Mouse (Mus musculus) erythroblast, embryonic 14.5 days (primary cell): ENCODE measurements around the gene Ppp1r26. TPM values are rescaled to one million over a fixed set of nuclear protein-coding genes. Genes with fewer than 3 reads are reported as not detected.

Experiments used
- H3K27me3 ChIP-seq: 2 replicates; pipeline ENCODE4 v1.6.1; 2012; ENCODE audit warnings: inconsistent platforms; ENCODE audit not compliant: control insufficient read depth
- H3K36me3 ChIP-seq: 2 replicates; pipeline ENCODE4 v1.6.1; 2012; ENCODE audit warnings: mild to moderate bottlenecking, inconsistent platforms; ENCODE audit not compliant: control insufficient read depth
- H3K4me1 ChIP-seq: 2 replicates; pipeline ENCODE4 v1.6.1; 2012; ENCODE audit warnings: inconsistent platforms; ENCODE audit not compliant: control insufficient read depth
- H3K4me3 ChIP-seq: replicated peaks from 2 replicates; pipeline ENCODE3; 2012; ENCODE audit warnings: moderate library complexity, mild to moderate bottlenecking, inconsistent platforms
- H3K9me3 ChIP-seq: 2 replicates; pipeline ENCODE4 v1.6.1; 2012; ENCODE audit warnings: low read length, inconsistent platforms, mixed read lengths; ENCODE audit not compliant: control insufficient read depth
- GATA1 ChIP-seq: IDR thresholded peaks from 2 replicates; pipeline ENCODE4 v1.6.1; 2012; ENCODE audit warnings: low read length, inconsistent platforms, mixed read lengths
- TAL1 ChIP-seq: IDR thresholded peaks from 3 replicates; pipeline ENCODE4 v1.6.1; 2012; ENCODE audit warnings: low read length, inconsistent platforms, mixed read lengths
- polyA plus RNA-seq: library from polyadenylated mRNA; stranded (reverse); fragments of >175 nt; gene quantifications from 2 replicates; pipeline ENCODE4 v1.2.3, GENCODE M21; 2012

Gene Ppp1r26
- polyA plus RNA-seq, 1 experiment, result not detected

GRCm38 (mm10) chr2:28479208-28480204 lies 32.9 kb downstream of the Ppp1r26 start:
- TF ChIP-seq GATA1, result no peak
- TF ChIP-seq TAL1, result no peak
- Histone ChIP-seq H3K36me3 (no peaks in the 10 kb centered on the region), H3K4me1 (no peaks in the 10 kb centered on the region), H3K9me3 (no peaks in the 10 kb centered on the region), H3K27me3 (no peaks in the 10 kb centered on the region), H3K4me3 (no peak overlapping the region)

GRCm38 (mm10) chr2:28483861-28484260 lies 37.3 kb downstream of the Ppp1r26 start:
- TF ChIP-seq TAL1 (no peak), GATA1 (no peak)
- no peaks in the 10 kb centered on the region for H3K9me3 ChIP-seq
- no peak overlapping the region for H3K4me3 ChIP-seq
- no peaks in the 10 kb centered on the region for H3K27me3 ChIP-seq
- H3K4me1 ChIP-seq, result no peaks in the 10 kb centered on the region
- no peaks in the 10 kb centered on the region for H3K36me3 ChIP-seq

GRCm38 (mm10) chr2:28494521-28494920 lies 47.9 kb downstream of the Ppp1r26 start:
- Histone ChIP-seq H3K4me1 (no peaks in the 10 kb centered on the region), H3K27me3 (no peaks in the 10 kb centered on the region), H3K36me3 (no peaks in the 10 kb centered on the region), H3K9me3 (no peaks in the 10 kb centered on the region), H3K4me3 (no peak overlapping the region)
- no peak for TF ChIP-seq GATA1
- no peak for TF ChIP-seq TAL1

GRCm38 (mm10) chr2:28495207-28495756 lies 48.7 kb downstream of the Ppp1r26 start:
- H3K9me3 ChIP-seq, result no peaks in the 10 kb centered on the region
- TF ChIP-seq TAL1 (no peak), GATA1 (no peak)
- no peaks in the 10 kb centered on the region for H3K27me3 ChIP-seq
- no peaks in the 10 kb centered on the region for H3K36me3 ChIP-seq
- no peak overlapping the region for H3K4me3 ChIP-seq
- no peaks in the 10 kb centered on the region for H3K4me1 ChIP-seq

DNA sequence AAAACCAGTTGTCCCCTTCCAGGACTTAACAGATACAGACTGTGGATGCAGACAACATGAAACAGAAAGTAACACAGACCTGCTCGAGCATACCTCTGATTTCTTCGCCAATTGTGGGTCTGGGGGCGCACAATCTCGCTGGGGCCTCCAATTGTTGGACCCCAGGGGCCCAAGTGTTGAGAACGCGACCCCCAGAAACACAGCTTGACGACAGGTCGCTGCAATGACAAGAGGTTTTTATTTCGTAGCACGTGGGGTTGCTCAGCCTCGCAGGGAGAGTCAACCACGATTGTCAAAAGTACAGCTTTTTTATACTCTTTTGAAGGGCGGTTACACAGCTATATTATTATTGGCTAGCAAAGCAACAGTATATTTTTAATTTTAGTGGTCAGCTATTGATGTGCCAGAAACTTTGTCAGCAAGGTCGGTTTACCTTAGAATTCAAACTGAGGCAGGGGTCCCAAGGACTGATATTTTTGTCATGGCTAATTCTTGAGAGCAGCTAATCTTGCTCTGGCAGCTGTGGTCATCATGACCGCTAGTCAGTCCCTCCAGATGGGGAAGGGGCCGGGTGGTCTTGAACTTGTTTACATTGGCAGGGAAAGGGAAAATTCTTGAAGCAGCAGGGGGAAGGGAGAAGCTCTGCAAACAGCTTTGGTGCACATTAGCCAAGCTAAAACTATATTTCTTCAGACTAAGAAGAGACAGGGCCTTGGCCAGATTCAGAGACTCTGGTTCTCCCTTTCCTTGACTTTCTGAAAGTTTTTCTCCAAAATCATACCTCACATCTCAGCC lies 49.4 kb downstream of the Ppp1r26 start:
- Histone ChIP-seq H3K4me3 (no peak overlapping the region), H3K4me1 (no peaks in the 10 kb centered on the region), H3K27me3 (no peaks in the 10 kb centered on the region), H3K9me3 (no peaks in the 10 kb centered on the region), H3K36me3 (no peaks in the 10 kb centered on the region)
- no peak for TF ChIP-seq TAL1

DNA sequence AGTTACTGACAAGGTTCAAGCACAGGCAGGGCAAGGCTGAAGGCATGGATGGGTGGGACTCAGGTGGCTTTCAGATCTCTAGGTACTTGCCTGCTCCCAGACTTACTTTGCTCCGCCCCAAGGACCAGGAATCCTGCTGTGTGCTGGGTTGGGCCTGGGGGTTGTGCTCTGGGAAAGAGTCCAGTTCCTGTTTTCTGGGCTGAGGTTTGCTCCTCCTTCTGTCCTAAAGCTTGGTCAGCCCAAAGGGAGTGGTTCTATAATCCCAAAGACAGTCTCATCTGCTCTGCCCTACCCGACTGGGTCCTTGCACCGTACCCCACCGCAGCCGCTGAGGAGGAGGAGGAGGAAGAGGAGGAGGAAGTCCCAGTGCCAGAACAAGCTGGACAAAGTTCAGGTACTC lies 50.1 kb downstream of the Ppp1r26 start, which contains the start of gene Gbgt1:
Gene Gbgt1 (plus strand): TSS at position 221 of the 400 bp plus-strand sequence.
- no peaks in the 10 kb centered on the region for H3K4me1 ChIP-seq
- no peaks in the 10 kb centered on the region for H3K36me3 ChIP-seq
- TF ChIP-seq TAL1 (no peak), GATA1 (no peak)
- no peak within 1 kb of the TSS for H3K4me3 ChIP-seq
- H3K9me3 ChIP-seq, result no peaks in the 10 kb centered on the region
- no peaks in the 10 kb centered on the region for H3K27me3 ChIP-seq

DNA sequence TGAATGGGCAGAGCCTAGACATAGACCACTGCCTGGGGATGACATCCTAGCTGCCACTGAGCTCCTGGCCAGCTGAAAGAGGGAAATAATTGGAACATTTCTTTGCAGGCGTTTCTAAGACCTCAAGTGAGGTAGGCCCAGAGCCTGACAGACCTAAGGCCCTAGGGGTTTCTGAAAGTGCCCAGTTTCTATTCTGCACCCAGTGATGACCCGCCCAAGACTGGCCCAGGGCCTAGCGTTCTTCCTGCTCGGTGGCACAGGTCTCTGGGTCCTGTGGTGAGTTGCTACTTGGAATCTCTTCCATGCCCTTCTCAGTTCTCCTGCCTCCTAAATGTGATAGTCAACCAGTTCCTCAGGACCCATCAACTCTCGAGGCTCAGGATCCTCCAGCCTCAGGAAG lies 51.0 kb downstream of the Ppp1r26 start:
- Histone ChIP-seq H3K36me3 (no peaks in the 10 kb centered on the region), H3K9me3 (no peaks in the 10 kb centered on the region), H3K27me3 (no peaks in the 10 kb centered on the region; the same call in 1 of the 2 replicates), H3K4me3 (no peak overlapping the region), H3K4me1 (no peaks in the 10 kb centered on the region)
- TF ChIP-seq GATA1, result no peak
- no peak for TF ChIP-seq TAL1

DNA sequence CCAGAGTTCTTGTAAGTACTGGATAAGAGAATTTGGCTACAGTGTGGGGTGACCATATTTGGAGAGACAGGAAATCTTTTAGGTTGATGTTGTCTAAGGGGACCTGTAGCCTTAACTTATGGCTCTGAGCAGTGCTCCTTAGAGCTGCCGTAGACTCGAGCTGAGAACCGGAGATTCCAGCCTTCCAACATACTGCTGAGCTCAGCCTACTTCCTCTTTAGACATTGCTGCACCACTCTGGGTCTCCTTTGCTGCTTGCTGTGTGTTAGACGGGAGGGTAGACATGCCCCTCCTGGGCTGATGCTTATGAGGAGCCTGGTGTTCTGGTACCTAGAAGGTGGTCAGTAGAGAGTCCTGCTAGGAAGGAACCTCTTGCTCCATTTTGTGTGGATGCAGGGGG lies 51.8 kb downstream of the Ppp1r26 start:
- no peaks in the 10 kb centered on the region for H3K36me3 ChIP-seq
- no peaks in the 10 kb centered on the region for H3K4me1 ChIP-seq
- TF ChIP-seq TAL1 (no peak), GATA1 (no peak)
- H3K27me3 ChIP-seq, result no peaks in the 10 kb centered on the region; the same call in 1 of the 2 replicates
- H3K4me3 ChIP-seq, result no peak overlapping the region
- H3K9me3 ChIP-seq, result no peaks in the 10 kb centered on the region

DNA sequence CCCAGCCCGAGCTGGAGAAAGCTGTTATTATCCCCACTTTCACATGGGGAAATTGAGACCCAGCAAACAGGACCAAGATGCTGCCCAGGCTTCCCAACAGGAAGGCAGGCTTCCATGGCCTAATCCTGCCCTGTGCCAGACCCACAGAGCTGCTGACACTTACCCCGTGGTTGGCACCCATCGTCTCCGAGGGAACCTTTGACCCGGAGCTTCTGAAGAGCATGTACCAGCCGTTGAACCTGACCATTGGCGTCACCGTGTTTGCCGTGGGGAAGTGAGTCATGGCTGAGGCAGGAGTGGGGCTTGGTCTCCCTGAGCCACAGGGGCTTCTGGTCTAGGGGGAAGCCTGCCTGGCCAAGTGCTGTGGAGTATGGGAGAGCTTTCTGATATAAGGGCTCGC lies 56.4 kb downstream of the Ppp1r26 start:
- no peaks in the 10 kb centered on the region for H3K9me3 ChIP-seq
- no peaks in the 10 kb centered on the region; the same call in 1 of the 2 replicates for H3K27me3 ChIP-seq

More for the DNA sequence above, 56.4 kb downstream of the Ppp1r26 start:
- TF ChIP-seq GATA1 (no peak), TAL1 (no peak)
- H3K4me3 ChIP-seq, result no peak overlapping the region
- H3K4me1 ChIP-seq, result no peaks in the 10 kb centered on the region
- H3K36me3 ChIP-seq, result no peaks in the 10 kb centered on the region
